Mouse (Mus musculus) monocyte, adult 2 months (primary cell): Measurements from ENCODE around the gene Phip.

Experiments used
- DNase-seq, 2 experiments: peaks; one replicate each; pipeline ENCODE4 v3.0.0; 2022; ENCODE audit warnings: low spot score in 2 of 2, low read depth in 1 of 2

Phip gene

DNA sequence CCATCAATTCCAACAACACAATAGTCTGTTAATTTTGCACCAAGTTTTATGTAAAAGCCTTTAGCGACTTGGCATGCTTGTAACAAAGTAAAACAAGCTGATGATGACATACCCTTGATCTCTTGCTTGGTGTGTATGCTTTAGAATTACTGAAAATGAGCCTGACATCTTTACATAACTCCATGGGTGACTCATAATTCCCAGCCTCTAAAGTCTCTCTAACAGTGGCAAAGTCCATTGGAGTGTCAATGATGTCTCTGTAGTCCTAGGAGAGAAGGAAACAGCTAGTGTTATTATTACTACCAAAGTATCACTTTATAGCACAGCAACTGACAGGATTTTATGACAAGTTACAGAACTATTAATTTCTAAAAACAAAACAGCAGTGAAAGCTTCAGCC, 98.2 kb downstream of the Phip start:
- no peak for DNase-seq

DNA sequence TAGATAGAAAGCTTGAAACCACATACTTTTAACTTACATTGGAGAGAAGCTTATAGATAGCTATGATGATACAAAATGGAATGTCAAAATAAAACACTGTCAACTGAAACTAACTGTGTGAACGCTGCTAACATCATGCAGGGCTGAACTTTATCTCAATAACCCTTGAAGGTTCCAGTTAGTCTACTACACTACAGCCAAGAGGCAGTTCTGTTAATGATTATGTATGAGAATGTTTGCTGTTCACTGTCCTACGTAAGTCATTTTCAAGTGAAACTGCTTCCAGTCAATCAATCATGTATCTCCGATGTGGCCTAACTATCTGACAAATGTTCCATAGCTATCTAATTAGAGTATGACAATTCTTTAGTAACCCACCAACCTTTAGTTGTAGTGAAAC, 107.6 kb downstream of the Phip start:
- DNase-seq: no peak

DNA sequence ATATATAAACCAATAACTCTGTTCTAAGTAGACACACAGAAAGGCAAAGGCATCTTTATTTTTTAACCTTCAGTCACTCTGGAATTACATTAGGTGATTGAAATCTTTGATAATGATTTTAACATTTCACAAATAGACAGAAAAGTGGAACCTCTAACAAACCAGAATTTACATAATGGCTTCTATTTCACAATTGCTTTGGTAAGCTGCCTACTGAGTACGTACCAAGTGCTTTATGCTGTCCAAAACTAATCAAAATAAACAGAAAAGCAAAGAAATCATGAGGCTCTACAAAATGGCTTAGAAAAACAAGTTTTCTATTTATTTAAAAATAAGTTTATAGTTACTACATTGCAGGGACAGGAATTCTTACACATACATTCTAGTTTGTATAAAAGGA, 109.2 kb downstream of the Phip start:
- DNase-seq: no peak

DNA sequence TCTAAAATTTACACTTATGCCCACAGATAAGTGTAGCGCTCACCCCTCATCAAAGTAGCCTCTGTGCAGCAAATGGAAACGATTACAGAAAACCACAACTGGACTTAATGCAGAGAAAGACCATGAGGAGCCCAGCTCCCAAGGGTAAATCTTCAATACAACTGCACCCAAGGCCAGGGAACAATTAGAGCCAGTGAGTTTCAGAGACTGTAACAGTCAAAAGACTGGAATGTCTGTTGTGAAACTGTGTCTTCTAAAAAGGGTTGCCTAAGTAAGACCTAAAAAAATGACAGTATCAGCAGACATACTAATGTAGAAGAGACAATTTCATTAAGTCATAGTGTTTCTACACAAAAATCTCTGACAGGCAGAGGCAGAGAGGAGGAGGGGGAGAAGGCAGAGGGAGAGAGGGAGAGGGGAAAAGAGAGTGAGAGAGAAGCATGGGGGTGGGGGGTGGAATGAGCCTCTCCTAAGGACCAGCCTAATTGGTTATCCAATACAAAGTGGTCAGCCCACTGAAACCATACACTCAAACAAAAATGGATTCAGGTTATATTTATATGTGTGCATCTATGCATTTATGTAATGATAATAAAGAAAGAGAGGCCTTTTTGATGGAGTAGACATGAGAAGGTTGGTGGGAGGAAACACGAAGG, 113.4 kb downstream of the Phip start:
- no peak for DNase-seq

DNA sequence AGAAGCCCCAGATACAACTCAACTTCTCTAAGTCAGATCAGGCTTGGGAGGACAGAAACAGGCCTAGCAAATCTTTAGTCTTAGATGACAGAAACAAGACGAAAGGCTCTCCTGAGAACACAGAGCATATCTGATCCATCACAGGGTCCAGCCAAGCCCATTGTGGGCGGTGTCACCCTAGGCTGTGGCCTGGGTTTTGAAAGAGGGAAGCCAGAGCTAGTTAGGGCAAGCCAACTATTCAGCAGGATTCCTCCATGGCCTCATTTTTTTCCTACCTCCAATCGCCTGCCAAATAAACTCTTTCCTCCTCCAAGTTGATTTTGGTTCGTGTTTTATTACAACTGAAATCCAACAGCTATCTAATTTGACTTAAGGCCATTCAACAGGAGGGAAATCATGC, 114.0 kb downstream of the Phip start:
- no peak for DNase-seq

DNA sequence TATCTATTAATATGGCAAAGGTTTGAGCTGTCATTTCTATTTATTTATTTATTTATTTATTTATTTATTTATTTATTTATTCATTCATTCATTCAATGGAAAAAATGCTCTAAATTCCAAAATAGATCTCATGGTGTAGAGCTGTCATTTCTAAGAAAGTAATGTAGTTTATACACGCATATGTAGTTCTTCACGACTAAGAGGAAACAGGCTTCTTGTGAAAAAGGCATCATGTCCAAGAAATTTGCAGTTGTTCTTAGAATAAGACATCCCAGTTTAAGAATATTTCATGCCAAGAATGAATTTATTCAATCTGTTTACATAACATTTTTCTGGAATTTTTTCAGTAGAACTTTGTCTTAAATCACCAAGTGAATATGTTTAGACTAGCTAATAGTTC, 114.5 kb downstream of the Phip start:
- no peak for DNase-seq

DNA sequence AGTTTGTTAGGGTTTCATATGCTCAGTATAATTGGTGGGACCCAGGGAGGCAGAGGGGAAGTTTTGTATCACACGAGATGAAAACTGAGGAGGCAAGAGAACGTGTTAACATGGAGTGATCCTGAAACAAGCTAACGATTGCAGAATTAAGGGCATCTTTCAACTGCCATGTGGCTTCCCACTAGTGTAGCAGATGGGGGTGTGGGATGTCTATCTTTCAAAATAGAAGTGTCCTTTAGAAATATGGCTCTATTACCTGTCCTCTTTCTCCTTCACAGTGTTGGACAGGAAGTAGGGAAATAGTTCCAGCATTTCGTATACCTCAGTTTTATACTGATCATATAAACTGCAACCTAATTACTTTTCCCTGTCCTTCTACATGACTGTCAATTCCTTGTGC, 119.1 kb downstream of the Phip start:
- no peak for DNase-seq

DNA sequence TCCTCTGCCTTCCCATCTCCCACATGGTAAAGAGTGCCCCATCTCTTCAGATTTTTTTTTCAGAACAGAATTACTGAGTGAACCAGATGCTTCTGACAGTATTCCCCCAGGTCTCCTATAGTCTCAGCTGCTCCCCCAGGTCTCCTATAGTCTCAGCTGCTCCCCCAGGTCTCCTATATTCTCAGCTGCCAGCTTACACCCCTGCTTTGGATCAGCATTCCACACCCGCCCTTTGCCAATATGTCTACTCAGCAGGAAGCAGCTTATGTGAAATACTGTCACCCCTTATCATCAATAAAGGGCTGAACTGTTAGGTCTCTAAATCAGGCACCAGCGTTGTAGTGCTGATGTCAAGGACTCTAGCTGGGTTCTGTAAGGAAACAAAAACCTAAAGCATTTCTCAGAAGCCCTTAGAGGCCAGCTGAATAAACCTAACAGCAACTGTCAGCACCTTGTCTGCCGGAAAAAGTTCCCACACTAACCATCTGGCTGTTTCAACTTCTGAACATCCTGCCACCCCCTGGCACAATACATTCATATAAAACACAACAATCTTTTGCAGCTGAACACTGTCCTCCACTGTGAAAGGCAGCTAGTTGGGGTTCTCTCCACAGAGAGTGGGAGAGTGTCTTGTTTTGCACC, 120.2 kb downstream of the Phip start:
- DNase-seq: no peak

DNA sequence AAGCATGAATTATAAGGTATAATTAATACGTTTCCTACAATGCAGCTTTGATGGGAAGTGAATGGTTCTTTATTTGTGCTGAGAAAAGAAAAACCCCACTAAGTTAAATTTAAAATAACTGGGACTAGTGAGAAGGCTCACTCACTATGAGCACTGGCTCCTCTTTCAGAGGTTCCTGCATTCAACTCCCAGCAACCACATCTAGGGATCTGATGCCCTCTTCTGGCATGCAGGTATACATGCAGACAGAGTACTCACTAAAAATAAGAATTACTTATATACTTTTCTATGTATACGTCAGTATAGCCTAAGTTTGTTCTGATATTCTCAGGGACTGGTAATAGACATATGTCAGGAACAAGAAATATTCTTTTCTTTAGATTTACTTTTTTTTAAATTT, 121.3 kb downstream of the Phip start:
- DNase-seq: no peak

DNA sequence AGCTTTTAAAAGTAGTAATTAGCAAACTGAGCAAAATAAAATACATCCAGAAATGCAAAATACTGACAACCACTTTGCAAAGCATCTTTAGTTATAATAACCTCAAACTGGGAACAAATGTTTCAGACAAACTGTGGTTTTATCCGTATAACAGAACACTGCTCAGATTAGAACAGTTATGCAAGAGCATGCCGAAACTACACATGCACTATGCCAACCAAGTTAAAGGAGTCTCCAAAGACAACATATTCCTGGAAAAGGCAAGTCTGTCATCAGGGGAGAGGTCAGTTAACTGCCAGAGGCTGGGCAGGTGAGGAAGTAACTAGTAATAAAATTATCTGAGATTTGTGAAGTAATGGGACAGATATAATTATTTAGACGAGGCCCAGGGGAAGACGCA, 132.6 kb downstream of the Phip start:
- DNase-seq: no peak

DNA sequence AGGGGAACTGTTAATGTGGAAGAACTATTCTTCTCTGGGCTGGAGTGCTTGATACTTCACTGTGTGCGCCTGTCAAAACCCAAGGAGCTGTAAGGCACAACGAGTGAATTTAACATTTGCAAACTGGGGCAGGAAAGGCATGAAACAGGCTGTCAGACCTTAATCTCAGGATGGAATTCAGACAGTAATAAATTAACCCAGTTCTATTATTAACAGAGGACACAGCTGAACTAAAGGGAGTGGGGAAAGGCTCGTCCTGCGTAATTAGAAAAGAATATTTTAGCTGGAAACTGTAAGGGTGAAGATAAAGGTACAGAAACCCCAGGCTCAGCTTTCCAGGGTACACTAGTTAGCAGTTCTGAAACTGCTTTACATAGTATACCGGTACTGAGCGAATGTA, 139.4 kb downstream of the Phip start:
- DNase-seq: no peak

DNA sequence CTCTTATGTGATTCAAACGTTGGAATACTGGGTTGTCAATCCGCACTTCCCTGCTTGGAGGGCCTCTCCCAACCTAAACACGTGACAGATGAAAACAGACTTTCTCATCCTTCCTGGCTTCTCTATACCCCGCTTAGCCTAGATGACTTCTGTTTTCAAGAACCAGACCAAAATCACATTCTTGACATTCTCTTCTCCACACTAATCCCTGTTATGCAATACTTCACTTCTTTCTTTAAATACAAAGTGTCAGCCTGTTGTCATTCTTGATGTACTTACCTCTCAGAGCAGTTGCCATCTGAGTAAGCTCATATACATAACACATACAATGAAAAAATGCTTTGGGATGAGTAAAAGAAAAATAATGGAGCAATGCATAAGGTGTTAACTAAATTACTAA, 143.4 kb downstream of the Phip start:
- DNase-seq: no peak

DNA sequence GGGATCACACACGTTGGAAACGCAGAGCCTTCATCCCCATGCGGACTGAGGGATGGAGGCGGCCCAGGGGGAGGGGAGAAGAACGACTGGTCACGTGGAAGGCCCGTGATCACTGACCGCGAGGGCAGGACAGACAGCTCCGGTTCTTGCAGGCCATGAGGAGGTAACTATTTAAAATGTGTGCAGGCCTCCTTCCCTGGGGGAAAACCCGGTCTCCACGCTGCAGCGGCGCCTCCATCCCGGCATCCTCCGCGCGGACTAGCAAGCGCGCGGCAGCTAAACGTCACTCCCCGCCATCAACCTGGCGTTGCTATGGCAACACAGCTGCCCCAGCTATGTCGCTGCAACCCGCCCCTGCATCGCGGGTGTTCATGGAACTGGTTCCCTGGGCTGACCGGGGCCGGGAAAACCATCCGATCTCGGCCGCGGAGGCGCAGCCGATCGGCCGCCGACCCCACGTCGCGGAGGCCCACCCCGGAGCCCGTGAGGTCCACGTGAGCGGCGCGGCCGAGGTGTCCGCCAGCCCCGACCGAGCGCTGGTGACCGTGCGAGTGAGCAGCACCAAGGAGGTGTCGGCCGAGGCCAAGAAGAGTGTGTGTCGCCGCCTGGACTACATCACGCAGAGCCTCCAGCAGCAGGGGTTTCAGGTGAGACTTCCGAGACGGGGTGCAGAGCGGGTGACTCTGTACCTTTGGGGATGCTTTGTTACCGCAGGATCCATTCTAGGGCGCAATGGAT, 145.5 kb downstream of the Phip start:
- peak; percentile 7 to 51 for DNase-seq

DNA sequence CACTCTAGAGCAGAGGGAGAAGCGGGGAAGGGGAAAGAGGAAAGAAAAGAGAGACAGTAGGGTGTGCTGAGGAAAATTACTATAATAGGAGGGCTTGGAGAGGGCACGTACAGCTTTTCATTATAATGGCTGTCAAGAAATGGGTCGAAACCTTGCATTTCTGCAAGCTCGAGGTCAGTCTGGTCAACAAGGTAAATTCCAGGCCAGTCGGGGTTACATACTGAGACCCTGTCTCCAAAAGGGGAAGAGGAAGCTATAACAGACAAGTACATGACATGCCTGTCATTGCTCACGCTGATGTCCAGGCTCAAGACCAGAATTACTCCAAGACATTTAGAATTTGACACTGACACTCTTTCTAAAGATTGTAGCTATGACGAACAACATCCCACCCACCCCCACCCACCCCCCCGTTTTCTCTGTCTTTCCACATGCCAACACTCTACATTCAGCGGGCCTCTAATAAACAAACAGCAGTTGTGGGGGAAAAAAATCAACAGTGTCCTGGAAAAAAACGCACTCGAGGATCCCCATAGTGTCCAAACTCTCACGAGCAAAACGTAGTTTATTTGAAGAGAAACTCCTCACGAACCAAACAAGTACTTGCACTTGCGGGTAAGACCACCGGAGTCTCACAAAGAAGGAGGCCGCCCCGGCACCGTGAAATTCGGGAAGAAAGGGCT, 146.2 kb downstream of the Phip start, which contains the start of gene Irak1bp1:
Gene Irak1bp1 (plus strand): TSS at position 534 of the 683 bp plus-strand sequence.
- DNase-seq: no peak

DNA sequence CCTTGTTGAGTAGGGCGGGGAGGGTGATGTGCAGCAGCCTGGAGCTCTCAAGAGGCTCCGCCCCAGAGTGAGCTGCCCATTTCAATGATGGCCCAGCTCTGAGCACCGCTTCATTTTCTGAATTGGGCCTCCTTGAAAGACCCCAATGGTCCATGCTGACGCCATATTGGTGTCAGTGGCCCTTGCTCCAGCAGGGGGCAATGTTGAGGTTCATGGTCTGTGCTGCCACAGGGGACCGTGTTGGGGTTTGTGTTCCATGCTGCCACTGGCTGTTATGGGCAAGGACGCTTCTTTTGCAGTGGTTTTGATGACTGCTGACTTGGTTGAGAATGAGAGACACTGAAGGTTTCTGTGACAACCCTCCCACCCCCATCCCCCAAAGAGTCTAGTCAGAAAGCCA, 148.9 kb downstream of the Phip start:
- DNase-seq: no peak
